Mouse (Mus musculus): Measurements from ENCODE around the gene Arhgef28. TPM values are rescaled to one million over a fixed set of nuclear protein-coding genes. Genes with fewer than 3 reads are reported as not detected.

Arhgef28 gene
- polyA plus RNA-seq, 1 experiment from 2014 or later: 1.3 TPM

DNA sequence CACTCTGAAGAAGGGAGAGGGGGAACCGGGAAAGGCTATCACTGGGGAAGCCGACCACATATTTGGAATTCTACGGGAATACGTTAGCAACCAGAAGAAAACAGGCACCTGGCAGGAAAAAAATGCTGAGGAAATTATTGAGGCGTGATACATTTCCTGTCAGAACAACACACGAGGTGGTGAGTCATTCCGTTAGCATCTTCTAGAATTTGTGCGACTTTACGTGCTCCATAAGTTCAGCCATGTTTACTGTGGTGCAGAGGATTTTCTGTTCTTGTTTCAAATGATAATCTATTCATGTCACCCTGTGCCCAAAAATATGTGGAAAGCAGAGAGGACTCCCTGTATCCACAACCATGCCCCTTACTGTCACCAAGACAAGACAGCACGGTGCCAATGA is 13.6 kb downstream of the Arhgef28 start:
- ATAC-seq (ENCODE audit: low read depth): no peak
- Histone ChIP-seq H3K4me1 (ENCODE audit: control insufficient read depth, low read depth, low read length) (no peaks in the 10 kb centered on the region), H3K36me3 (ENCODE audit: control insufficient read depth, insufficient read depth) (no peaks in the 10 kb centered on the region), H3K9ac (ENCODE audit: low read depth, low read length) (no peak overlapping the region), H3K27me3 (ENCODE audit: control insufficient read depth, insufficient read depth, low read depth, low read length) (no peaks in the 10 kb centered on the region), H3K9me3 (replicated peaks; ENCODE audit: control insufficient read depth, low read length) (no peaks in the 10 kb centered on the region), H3K4me3 (ENCODE audit: low read depth, low read length) (no peak overlapping the region), H3K27ac (ENCODE audit: low read length) (no peak overlapping the region), H3K4me2 (ENCODE audit: low read depth, low read length) (no peak overlapping the region)
- 51% methylated on average over 10 of the region's 10 CpGs for WGBS (ENCODE audit: insufficient replicate concordance)

DNA sequence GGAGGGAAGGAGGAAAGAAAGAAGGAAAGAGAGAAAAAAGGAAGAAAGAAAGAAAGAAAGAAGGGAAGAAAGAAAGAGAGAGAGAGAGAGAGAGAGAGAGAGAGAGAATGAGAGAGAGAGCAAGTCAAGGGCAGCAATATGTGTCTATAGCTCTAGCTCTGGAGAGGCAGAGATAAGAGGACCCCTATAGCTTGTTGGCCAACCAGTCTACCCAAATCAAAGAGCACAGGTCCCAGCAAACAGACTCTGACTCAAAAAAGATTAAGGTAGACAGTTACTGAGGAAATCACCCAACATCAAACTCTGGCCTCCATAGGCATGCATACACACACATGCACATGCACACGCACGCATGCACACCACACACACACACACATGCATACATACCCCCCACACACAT is 17.7 kb downstream of the Arhgef28 start:
- H3K27me3 ChIP-seq (ENCODE audit: control insufficient read depth, insufficient read depth, low read depth, low read length): no peaks in the 10 kb centered on the region
- H3K4me2 ChIP-seq (ENCODE audit: low read depth, low read length): no peak overlapping the region

DNA sequence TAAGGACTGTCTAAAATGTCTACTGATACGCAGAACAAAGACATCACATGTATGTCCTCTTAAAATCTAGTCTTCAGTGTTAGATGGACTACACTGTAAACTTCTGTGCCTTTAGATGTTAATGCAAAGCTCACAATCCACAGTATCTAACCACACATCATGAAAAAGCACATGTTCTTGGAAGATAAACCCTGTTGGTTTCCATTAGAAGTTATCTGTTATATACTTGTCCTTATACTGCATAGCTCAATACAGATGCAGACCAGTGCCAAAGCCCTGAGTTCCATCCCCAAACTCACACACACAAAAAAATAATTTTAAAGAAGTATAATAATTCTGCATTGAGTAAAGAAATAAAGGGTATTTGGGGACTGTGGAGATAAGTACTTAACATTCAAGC is 18.3 kb downstream of the Arhgef28 start:
- Histone ChIP-seq H3K27ac (ENCODE audit: low read length) (no peak overlapping the region; the same call in 1 of the 2 replicates), H3K36me3 (ENCODE audit: control insufficient read depth, insufficient read depth) (no peaks in the 10 kb centered on the region), H3K4me1 (ENCODE audit: control insufficient read depth, low read depth, low read length) (peaks cover 7% of the 10 kb centered on the region), H3K4me2 (ENCODE audit: low read depth, low read length) (no peak overlapping the region), H3K9ac (ENCODE audit: low read depth, low read length) (no peak overlapping the region), H3K4me3 (ENCODE audit: low read depth, low read length) (no peak overlapping the region), H3K27me3 (ENCODE audit: control insufficient read depth, insufficient read depth, low read depth, low read length) (no peaks in the 10 kb centered on the region), H3K9me3 (replicated peaks; ENCODE audit: control insufficient read depth, low read length) (no peaks in the 10 kb centered on the region)
- ATAC-seq (ENCODE audit: low read depth): peak; percentile 87
- WGBS (ENCODE audit: insufficient replicate concordance): 49% methylated on average over 1 of the region's 1 CpGs

More for the DNA sequence above, 17.7 kb downstream of the Arhgef28 start:
- H3K4me3 ChIP-seq (ENCODE audit: low read depth, low read length): no peak overlapping the region
- ATAC-seq (ENCODE audit: low read depth): peak; percentile 87
- no peak overlapping the region for H3K9ac ChIP-seq (ENCODE audit: low read depth, low read length)
- WGBS (ENCODE audit: insufficient replicate concordance): 40% methylated on average over 2 of the region's 2 CpGs
- no peaks in the 10 kb centered on the region for H3K9me3 ChIP-seq (replicated peaks; ENCODE audit: control insufficient read depth, low read length)
- no peaks in the 10 kb centered on the region for H3K36me3 ChIP-seq (ENCODE audit: control insufficient read depth, insufficient read depth)
- H3K27ac ChIP-seq (ENCODE audit: low read length): no peak overlapping the region
- peaks cover 7% of the 10 kb centered on the region for H3K4me1 ChIP-seq (ENCODE audit: control insufficient read depth, low read depth, low read length)

DNA sequence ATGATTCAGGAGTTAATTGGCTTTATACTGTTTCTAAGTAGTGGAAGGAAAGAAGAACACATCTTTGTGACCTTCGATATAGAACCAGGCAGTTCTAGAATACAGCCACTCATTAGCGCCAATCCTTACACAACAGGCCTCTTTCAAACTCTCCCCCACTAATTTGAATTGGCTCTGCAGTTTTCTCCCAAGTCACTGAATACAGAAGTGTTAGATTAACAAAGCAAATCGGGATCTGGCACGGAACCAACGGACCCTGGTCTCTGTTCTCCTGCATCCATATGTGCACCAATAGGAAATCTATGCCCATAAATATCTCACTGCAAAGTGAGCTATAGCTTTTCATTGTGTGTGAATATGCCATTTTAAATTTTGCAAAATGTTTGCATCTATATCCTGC is 20.1 kb downstream of the Arhgef28 start:
- H3K27me3 ChIP-seq (ENCODE audit: control insufficient read depth, insufficient read depth, low read depth, low read length): no peaks in the 10 kb centered on the region
- H3K9me3 ChIP-seq (replicated peaks; ENCODE audit: control insufficient read depth, low read length): no peaks in the 10 kb centered on the region
- H3K4me2 ChIP-seq (ENCODE audit: low read depth, low read length): no peak overlapping the region
- no peak overlapping the region for H3K27ac ChIP-seq (ENCODE audit: low read length)
- WGBS (ENCODE audit: insufficient replicate concordance): 76% methylated on average over 5 of the region's 5 CpGs
- H3K9ac ChIP-seq (ENCODE audit: low read depth, low read length): no peak overlapping the region
- ATAC-seq (ENCODE audit: low read depth): no peak
- H3K4me3 ChIP-seq (ENCODE audit: low read depth, low read length): no peak overlapping the region
- H3K4me1 ChIP-seq (ENCODE audit: control insufficient read depth, low read depth, low read length): peaks cover 7% of the 10 kb centered on the region
- H3K36me3 ChIP-seq (ENCODE audit: control insufficient read depth, insufficient read depth): no peaks in the 10 kb centered on the region

DNA sequence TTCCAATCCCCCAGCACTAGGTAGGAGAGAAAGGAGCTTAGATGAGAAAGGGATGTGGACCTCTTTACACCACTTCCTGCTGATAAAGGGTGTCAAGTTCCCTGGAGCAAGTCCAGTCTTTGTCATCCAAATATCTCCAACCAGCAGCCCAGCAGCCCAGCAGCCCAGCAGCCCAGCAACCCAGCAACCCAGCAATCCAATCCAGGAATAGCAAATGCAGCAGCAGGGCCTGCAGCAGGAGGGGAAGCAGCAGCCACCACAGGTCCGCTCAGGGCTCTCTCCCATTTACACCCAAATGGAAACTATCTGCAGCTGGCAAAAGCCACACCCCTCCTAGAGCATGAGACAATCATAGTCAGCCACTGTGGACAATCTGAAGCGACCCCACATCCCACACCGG is 21.6 kb downstream of the Arhgef28 start:
- Histone ChIP-seq H3K4me1 (ENCODE audit: control insufficient read depth, low read depth, low read length) (peaks cover 7% of the 10 kb centered on the region), H3K4me2 (ENCODE audit: low read depth, low read length) (no peak overlapping the region), H3K4me3 (ENCODE audit: low read depth, low read length) (no peak overlapping the region), H3K27me3 (ENCODE audit: control insufficient read depth, insufficient read depth, low read depth, low read length) (no peaks in the 10 kb centered on the region), H3K9ac (ENCODE audit: low read depth, low read length) (no peak overlapping the region), H3K36me3 (ENCODE audit: control insufficient read depth, insufficient read depth) (no peaks in the 10 kb centered on the region), H3K9me3 (replicated peaks; ENCODE audit: control insufficient read depth, low read length) (no peaks in the 10 kb centered on the region), H3K27ac (ENCODE audit: low read length) (no peak overlapping the region)
- ATAC-seq (ENCODE audit: low read depth): no peak
- 28% methylated on average over 3 of the region's 3 CpGs for WGBS (ENCODE audit: insufficient replicate concordance)

DNA sequence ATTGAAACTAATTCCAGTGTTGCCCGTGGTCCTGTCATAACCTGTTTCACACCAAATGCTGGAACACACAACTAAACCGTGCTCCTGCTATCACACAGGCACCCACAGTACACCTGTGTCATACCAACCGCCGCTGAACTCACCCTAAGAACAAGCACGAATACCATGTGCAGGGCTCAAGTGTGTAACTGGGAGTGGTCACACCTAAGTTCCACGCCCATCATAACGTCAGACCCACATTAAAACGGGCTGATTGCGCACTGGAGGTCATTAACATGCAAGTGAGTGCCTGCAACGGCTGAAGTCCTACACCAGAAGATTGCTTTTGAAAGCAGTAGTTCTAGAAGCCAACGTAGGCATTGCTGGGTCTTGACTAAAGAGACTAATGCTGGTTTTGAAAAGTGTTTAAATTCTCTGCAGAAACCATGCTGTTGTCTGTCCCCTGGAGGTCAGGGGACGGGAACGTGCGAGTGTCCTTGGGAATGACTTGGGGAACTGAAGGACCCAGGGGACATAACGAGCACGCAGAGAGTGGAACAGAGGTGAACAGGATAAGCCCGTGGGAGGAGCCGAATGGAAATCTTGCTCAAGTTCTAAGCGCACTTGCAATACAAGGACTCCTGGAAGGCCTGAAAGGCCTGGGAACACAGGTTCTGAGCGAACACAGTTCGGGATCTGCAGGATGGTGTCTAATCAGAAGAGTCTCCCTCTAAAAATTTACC is 22.9 kb downstream of the Arhgef28 start:
- Histone ChIP-seq H3K4me1 (ENCODE audit: control insufficient read depth, low read depth, low read length) (peaks cover 7% of the 10 kb centered on the region), H3K36me3 (ENCODE audit: control insufficient read depth, insufficient read depth) (no peaks in the 10 kb centered on the region), H3K9ac (ENCODE audit: low read depth, low read length) (no peak overlapping the region), H3K27ac (ENCODE audit: low read length) (no peak overlapping the region), H3K9me3 (replicated peaks; ENCODE audit: control insufficient read depth, low read length) (no peaks in the 10 kb centered on the region), H3K4me2 (ENCODE audit: low read depth, low read length) (no peak overlapping the region), H3K4me3 (ENCODE audit: low read depth, low read length) (no peak overlapping the region), H3K27me3 (ENCODE audit: control insufficient read depth, insufficient read depth, low read depth, low read length) (no peaks in the 10 kb centered on the region)
- ATAC-seq (ENCODE audit: low read depth): no peak
- WGBS (ENCODE audit: insufficient replicate concordance): 76% methylated on average over 21 of the region's 21 CpGs

DNA sequence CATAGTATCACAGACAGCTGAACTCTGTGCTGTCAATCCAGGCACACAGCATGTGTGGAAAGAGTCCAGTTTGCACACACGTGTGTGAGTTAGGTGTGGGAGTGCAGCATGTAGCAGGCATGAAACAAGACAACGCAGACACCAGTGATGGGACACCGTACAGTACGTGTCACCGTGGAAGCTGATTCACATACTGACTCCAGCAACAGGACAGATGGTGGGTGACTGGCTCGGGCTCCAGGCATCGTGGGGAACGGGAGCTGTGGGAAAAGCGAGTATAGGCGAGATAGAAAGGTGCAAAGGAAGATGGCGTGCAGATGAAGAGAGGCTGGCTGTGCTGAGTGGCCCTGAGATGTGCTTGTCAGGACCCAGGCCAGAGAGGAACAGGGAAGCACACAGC is 23.9 kb downstream of the Arhgef28 start:
- no peak overlapping the region for H3K4me3 ChIP-seq (ENCODE audit: low read depth, low read length)
- H3K27me3 ChIP-seq (ENCODE audit: control insufficient read depth, insufficient read depth, low read depth, low read length): no peaks in the 10 kb centered on the region
- H3K4me2 ChIP-seq (ENCODE audit: low read depth, low read length): no peak overlapping the region
- H3K27ac ChIP-seq (ENCODE audit: low read length): no peak overlapping the region
- H3K36me3 ChIP-seq (ENCODE audit: control insufficient read depth, insufficient read depth): no peaks in the 10 kb centered on the region
- peaks cover 4% of the 10 kb centered on the region for H3K4me1 ChIP-seq (ENCODE audit: control insufficient read depth, low read depth, low read length)
- no peak for ATAC-seq (ENCODE audit: low read depth)
- H3K9me3 ChIP-seq (replicated peaks; ENCODE audit: control insufficient read depth, low read length): no peaks in the 10 kb centered on the region
- H3K9ac ChIP-seq (ENCODE audit: low read depth, low read length): no peak overlapping the region
- 77% methylated on average over 11 of the region's 11 CpGs for WGBS (ENCODE audit: insufficient replicate concordance)

DNA sequence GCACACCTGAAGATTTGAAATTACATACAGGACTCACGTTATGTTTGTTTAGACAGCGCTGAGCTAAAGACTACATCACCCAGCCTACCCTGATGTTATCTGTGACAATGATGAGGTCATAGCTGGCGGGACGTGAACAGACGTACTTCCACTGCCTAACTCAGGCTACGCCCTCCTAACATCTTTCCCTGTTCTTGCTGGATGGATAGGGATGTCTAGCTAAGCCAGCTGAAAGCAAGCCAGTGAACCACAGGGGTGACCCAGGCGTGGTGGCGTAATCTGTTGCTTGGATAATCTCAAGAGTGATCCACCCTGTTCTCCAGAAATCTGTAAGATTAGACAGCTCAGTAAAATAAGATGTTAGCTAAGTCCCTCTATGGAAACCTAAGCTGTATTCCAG is 25.6 kb downstream of the Arhgef28 start:
- H3K4me1 ChIP-seq (ENCODE audit: control insufficient read depth, low read depth, low read length): no peaks in the 10 kb centered on the region; the same call in 1 of the 2 replicates
- no peaks in the 10 kb centered on the region for H3K9me3 ChIP-seq (replicated peaks; ENCODE audit: control insufficient read depth, low read length)
- H3K36me3 ChIP-seq (ENCODE audit: control insufficient read depth, insufficient read depth): no peaks in the 10 kb centered on the region
- no peak for ATAC-seq (ENCODE audit: low read depth)
- no peaks in the 10 kb centered on the region for H3K27me3 ChIP-seq (ENCODE audit: control insufficient read depth, insufficient read depth, low read depth, low read length)
- 66% methylated on average over 8 of the region's 8 CpGs for WGBS (ENCODE audit: insufficient replicate concordance)
- no peak overlapping the region for H3K4me3 ChIP-seq (ENCODE audit: low read depth, low read length)
- H3K9ac ChIP-seq (ENCODE audit: low read depth, low read length): no peak overlapping the region
- no peak overlapping the region for H3K4me2 ChIP-seq (ENCODE audit: low read depth, low read length)
- no peak overlapping the region for H3K27ac ChIP-seq (ENCODE audit: low read length)

DNA sequence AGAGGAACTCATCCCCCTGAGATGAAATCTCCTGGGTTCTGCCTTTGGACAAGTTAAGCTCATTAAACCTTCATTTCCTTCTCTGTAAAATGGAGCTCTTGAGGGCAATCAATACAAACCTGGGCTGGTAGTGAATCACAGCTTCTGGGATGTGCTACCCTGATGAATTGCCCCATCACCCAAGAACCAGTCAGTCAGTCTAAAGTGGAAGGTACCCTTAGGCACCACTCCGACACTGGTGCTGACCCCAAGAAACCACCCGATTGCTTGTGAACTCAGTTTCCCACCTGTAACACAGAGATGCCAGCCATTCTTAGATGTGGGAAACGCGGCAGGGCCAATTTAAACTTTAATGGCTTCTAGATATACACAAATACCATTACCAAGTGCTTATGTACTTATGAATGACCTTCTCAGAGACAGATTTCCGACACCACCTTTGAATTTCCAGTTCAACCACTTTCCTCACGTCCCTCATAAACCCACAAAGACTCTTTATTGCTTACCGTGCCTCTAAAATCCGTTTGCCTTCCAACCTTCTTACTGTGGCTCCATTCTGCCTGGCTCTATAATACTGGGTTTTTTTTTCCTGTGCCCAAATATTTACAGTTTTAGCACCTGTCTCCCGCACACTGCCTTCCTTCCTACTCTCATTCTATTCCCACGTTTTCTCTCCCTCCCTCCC is 30.8 kb downstream of the Arhgef28 start:
- no peak overlapping the region for H3K27ac ChIP-seq (ENCODE audit: low read length)
- no peak overlapping the region for H3K4me3 ChIP-seq (ENCODE audit: low read depth, low read length)
- no peaks in the 10 kb centered on the region for H3K36me3 ChIP-seq (ENCODE audit: control insufficient read depth, insufficient read depth)
- ATAC-seq (ENCODE audit: low read depth): no peak
- no peaks in the 10 kb centered on the region for H3K27me3 ChIP-seq (ENCODE audit: control insufficient read depth, insufficient read depth, low read depth, low read length)
- no peaks in the 10 kb centered on the region for H3K9me3 ChIP-seq (replicated peaks; ENCODE audit: control insufficient read depth, low read length)
- H3K4me2 ChIP-seq (ENCODE audit: low read depth, low read length): no peak overlapping the region
- no peaks in the 10 kb centered on the region for H3K4me1 ChIP-seq (ENCODE audit: control insufficient read depth, low read depth, low read length)
- WGBS (ENCODE audit: insufficient replicate concordance): 61% methylated on average over 10 of the region's 10 CpGs
- no peak overlapping the region for H3K9ac ChIP-seq (ENCODE audit: low read depth, low read length)
